Mouse (Mus musculus) limb, embryonic 14.5 days (tissue): ENCODE measurements around the gene Dst. TPM values are rescaled to one million over a fixed set of nuclear protein-coding genes. Genes with fewer than 3 reads are reported as not detected.

Experiments used
- ATAC-seq: fragments of 200-750 bp; cut with Nextera tagmentation; 2 replicates; pipeline ENCODE4 v1.8.0; 2017; ENCODE audit warnings: low read depth, moderate number of reproducible peaks, moderate TSS enrichment; ENCODE audit not compliant: low FRiP score
- DNase-seq: peaks from one replicate; pipeline ENCODE4 v3.0.0-alpha.2; 2015; ENCODE audit warnings: low spot score
- H3K27ac ChIP-seq: fragments of 300-500 bp; sonication (generic); replicated peaks from 2 replicates; pipeline ENCODE4 v1.5.1; 2014; ENCODE audit warnings: low read depth, mild to moderate bottlenecking, low read length, moderate library complexity, mixed read lengths
- H3K27me3 ChIP-seq: fragments of 300-500 bp; sonication (generic); 2 replicates; pipeline ENCODE4 v1.6.1; 2014; ENCODE audit warnings: low read length, mixed read lengths; ENCODE audit not compliant: control insufficient read depth, insufficient read depth
- H3K36me3 ChIP-seq: fragments of 300-500 bp; sonication (generic); 2 replicates; pipeline ENCODE4 v1.6.1; 2014; ENCODE audit warnings: mild to moderate bottlenecking, low read length, moderate library complexity, mixed read lengths; ENCODE audit not compliant: control insufficient read depth, insufficient read depth
- H3K4me1 ChIP-seq: fragments of 300-500 bp; sonication (generic); 2 replicates; pipeline ENCODE4 v1.6.1; 2014; ENCODE audit warnings: antibody characterized with exemption, low read length, mixed read lengths; ENCODE audit not compliant: control insufficient read depth, insufficient read depth
- H3K4me2 ChIP-seq: fragments of 300-500 bp; sonication (generic); replicated peaks from 2 replicates; pipeline ENCODE4 v1.6.1; 2014; ENCODE audit warnings: low read depth, mild to moderate bottlenecking, low read length, moderate library complexity; ENCODE audit not compliant: severe bottlenecking
- H3K4me3 ChIP-seq: fragments of 300-500 bp; sonication (generic); replicated peaks from 2 replicates; pipeline ENCODE4 v1.5.1; 2014; ENCODE audit warnings: low read length
- H3K9ac ChIP-seq: fragments of 300-500 bp; sonication (generic); 2 replicates; pipeline ENCODE4 v1.6.1; 2014; ENCODE audit warnings: mild to moderate bottlenecking, low read depth, low read length, moderate library complexity; ENCODE audit not compliant: severe bottlenecking
- H3K9me3 ChIP-seq: fragments of 300-500 bp; sonication (generic); 2 replicates; pipeline ENCODE4 v1.6.1; 2016; ENCODE audit warnings: low read length; ENCODE audit not compliant: control insufficient read depth
- POLR2A ChIP-seq: fragments of 200-500 bp; IDR thresholded peaks from 2 replicates; pipeline ENCODE4 v1.8.0; 2012; ENCODE audit warnings: inconsistent platforms, mild to moderate bottlenecking, moderate library complexity, borderline replicate concordance; ENCODE audit not compliant: insufficient read depth, insufficient read length; ENCODE audit errors: extremely low read depth
- WGBS: fragments of 180-500 bp; shearing (Covaris S2); extraction: QIAGEN DNeasy Blood & Tissue Kit; methylation state at CpG from one replicate; pipeline ENCODE4 v1.1.7; 2014; 5-methylcytosine and 5-hydroxymethylcytosine counted together
- polyA plus RNA-seq, 2 experiments: library from polyadenylated mRNA; depleted of rRNA in 1 of 2; stranded (reverse) in 1 of 2; unstranded in 1 of 2; fragments of >200 nt; fragmentation: Nextera tagmentation in 1 of 2; extraction: Ambion mirVana in 1 of 2; gene quantifications; 2 replicates each; pipeline versions ENCODE4 v1.2.1 to v1.2.3; 2012 to 2014

Dst gene
- polyA plus RNA-seq, 2 experiments: 34.9 to 42.5 TPM

GRCm38 (mm10) chr1:34269578-34269977, 361.6 kb downstream of the Dst start:
- 83% methylated on average over 11 of the region's 11 CpGs for WGBS

GRCm38 (mm10) chr1:34273922-34274321, 365.9 kb downstream of the Dst start:
- Histone ChIP-seq H3K36me3 (peaks cover 79% of the 10 kb centered on the region), H3K27ac (no peak overlapping the region)
- WGBS: 92% methylated on average over 12 of the region's 12 CpGs

More at GRCm38 (mm10) chr1:34269578-34269977, 361.6 kb downstream of the Dst start:
- Histone ChIP-seq H3K4me3 (no peak overlapping the region), H3K27ac (no peak overlapping the region), H3K9me3 (no peaks in the 10 kb centered on the region), H3K4me2 (no peak overlapping the region), H3K36me3 (peaks cover 75% of the 10 kb centered on the region), H3K9ac (no peak overlapping the region), H3K27me3 (no peaks in the 10 kb centered on the region), H3K4me1 (no peaks in the 10 kb centered on the region)
- TF ChIP-seq POLR2A: no peak
- no peak for DNase-seq
- no peak for ATAC-seq

DNA sequence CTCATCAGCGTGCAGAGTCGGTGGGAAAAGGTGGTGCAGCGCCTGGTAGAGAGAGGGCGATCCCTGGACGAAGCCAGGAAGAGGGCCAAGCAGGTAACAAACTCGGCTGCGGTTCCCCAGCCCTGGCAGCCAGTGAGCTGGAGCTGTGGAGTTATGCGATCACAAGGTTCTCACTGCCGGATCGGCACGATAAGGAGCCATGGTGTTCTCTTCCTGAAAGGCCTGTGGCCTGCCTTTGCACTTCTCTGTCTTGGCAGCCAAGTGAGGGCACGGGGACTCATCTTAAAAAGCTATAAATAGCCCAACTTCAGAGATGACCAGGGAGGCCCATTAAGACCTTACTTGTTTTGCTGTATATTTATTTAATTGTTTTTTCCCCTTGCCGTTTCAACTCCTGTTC, 367.8 kb downstream of the Dst start:
- Histone ChIP-seq H3K27me3 (no peaks in the 10 kb centered on the region), H3K4me1 (no peaks in the 10 kb centered on the region), H3K9me3 (no peaks in the 10 kb centered on the region), H3K27ac (no peak overlapping the region), H3K4me2 (no peak overlapping the region), H3K4me3 (no peak overlapping the region), H3K36me3 (peaks cover 69% of the 10 kb centered on the region), H3K9ac (no peak overlapping the region)
- TF ChIP-seq POLR2A: no peak
- 85% methylated on average over 13 of the region's 13 CpGs for WGBS
- no peak for DNase-seq
- no peak for ATAC-seq

More at GRCm38 (mm10) chr1:34273922-34274321, 365.9 kb downstream of the Dst start:
- no peaks in the 10 kb centered on the region for H3K4me1 ChIP-seq
- no peak overlapping the region for H3K4me2 ChIP-seq
- ATAC-seq (no peak), DNase-seq (no peak)
- no peaks in the 10 kb centered on the region for H3K9me3 ChIP-seq
- H3K4me3 ChIP-seq: no peak overlapping the region
- H3K27me3 ChIP-seq: no peaks in the 10 kb centered on the region
- no peak overlapping the region for H3K9ac ChIP-seq
- TF ChIP-seq POLR2A: no peak

GRCm38 (mm10) chr1:34276756-34277155, 368.7 kb downstream of the Dst start:
- Histone ChIP-seq H3K27ac (no peak overlapping the region; the same call in 1 of the 2 replicates), H3K36me3 (peaks cover 60% of the 10 kb centered on the region), H3K9me3 (no peaks in the 10 kb centered on the region), H3K4me2 (no peak overlapping the region), H3K4me3 (no peak overlapping the region), H3K9ac (no peak overlapping the region), H3K27me3 (no peaks in the 10 kb centered on the region), H3K4me1 (no peaks in the 10 kb centered on the region)
- no peak for DNase-seq
- 82% methylated on average over 7 of the region's 7 CpGs for WGBS
- no peak for ATAC-seq
- TF ChIP-seq POLR2A: no peak

DNA sequence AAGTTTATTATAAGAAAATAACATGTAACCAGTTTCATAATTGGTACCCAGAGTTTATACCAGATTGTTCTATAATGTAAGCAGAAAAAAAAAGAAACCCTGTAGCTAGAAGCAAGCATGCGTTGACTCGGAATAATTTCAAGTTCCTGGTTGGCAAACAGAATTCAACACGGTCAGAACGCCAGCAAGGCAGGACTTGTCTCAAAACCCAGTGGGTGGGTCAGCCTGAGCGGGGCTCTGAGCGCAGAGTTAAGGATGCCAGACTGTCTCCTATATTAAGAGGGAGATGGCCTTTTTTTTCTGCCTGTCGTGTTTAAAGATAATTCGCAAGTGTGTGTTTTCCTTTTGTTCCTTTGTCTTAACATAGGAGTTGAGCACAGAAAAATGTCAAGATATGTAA, 369.2 kb downstream of the Dst start:
- no peak overlapping the region for H3K4me3 ChIP-seq
- no peak for TF ChIP-seq POLR2A
- 87% methylated on average over 8 of the region's 8 CpGs for WGBS
- H3K4me2 ChIP-seq: no peak overlapping the region
- no peak overlapping the region for H3K27ac ChIP-seq
- ATAC-seq (no peak), DNase-seq (no peak)
- H3K9me3 ChIP-seq: no peaks in the 10 kb centered on the region
- no peaks in the 10 kb centered on the region for H3K27me3 ChIP-seq
- H3K9ac ChIP-seq: no peak overlapping the region
- H3K4me1 ChIP-seq: no peaks in the 10 kb centered on the region
- peaks cover 55% of the 10 kb centered on the region for H3K36me3 ChIP-seq

GRCm38 (mm10) chr1:34283502-34283901, 375.5 kb downstream of the Dst start:
- H3K27ac ChIP-seq: no peak overlapping the region
- TF ChIP-seq POLR2A: no peak
- H3K4me1 ChIP-seq: no peaks in the 10 kb centered on the region
- no peak overlapping the region for H3K9ac ChIP-seq
- no peak overlapping the region for H3K4me2 ChIP-seq
- no peak overlapping the region for H3K4me3 ChIP-seq
- peaks cover 40% of the 10 kb centered on the region for H3K36me3 ChIP-seq
- 87% methylated on average over 7 of the region's 7 CpGs for WGBS
- H3K9me3 ChIP-seq: no peaks in the 10 kb centered on the region
- DNase-seq: no peak
- H3K27me3 ChIP-seq: no peaks in the 10 kb centered on the region
- no peak for ATAC-seq
